Mouse (Mus musculus): ENCODE measurements around the gene Ss18l1.

Gene Ss18l1

GRCm38 (mm10) chr2:180117485-180118194 is 75.3 kb downstream of the Ss18l1 start:
- WGBS = 19% methylated on average over 13 of the region's 13 CpGs

- WGBS = under 1% methylated on average over 53 of the region's 55 CpGs
Measured at GRCm38 (mm10) chr2:180118661-180119438, 76.5 kb downstream of the Ss18l1 start, which contains the start of gene Osbpl2. TSS of gene Osbpl2 (plus strand) at chr2:180119306.
